11 mouse cellular contexts compared by ENCODE assay signal in the genomic region with DNA sequence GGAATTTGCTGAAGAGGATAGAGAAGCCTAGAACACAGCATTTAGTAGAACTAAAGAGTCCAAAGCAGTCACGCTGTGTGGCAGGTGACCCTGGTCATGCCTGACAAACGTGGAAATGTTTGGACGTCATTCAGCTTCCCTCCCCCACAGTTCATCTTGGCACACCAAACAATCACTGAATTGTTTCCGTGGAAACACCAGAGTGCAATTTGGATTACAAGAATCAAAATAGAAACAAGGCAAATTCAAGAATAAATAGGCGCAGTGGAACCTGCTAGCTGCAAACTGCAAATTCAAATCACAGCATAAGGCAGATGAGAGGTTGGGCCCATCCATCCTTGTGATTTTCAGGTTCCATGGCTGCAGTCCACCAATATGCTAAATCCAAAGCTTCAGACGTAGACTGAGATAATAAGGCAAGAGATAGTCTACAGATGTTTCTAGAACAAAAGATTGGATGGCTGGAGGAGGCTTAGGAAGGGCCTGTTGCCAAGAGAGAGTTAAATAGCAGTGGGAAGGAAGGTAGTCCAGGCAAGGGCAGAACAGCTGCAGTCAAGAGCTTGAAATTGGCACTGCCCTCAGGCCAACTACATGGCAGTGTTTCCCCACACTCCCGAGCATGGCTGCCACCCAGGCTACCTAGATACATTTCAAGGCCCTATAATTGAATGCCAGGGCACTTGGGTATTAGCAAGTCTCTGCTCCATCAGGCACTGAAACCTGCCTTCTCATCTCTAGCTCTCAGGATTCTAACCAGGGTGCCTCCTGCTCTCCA. TPM values are rescaled to one million over a fixed set of nuclear protein-coding genes. Genes with fewer than 3 reads are reported as not detected.
DNase-seq lines count a peak whose midpoint lies in the region; ATAC-seq lines count a peak whose summit lies in the region.
"Had no signal": no experiment of that assay in that cellular context is flagged by ENCODE, and none has a peak within 500 bp of the region (broad histone marks: within the 10 kb centered on the region; RNA-seq: fewer than 3 reads in every experiment).

No protein-coding gene starts in this region.

- no peak overlapping the region for H3K9ac ChIP-seq in kidney, embryonic 16.5 days (replicated peaks; ENCODE audit: low read length)
- H3K9ac ChIP-seq: lung, embryonic 15.5 days had no signal

- no peaks in the 10 kb centered on the region for H3K27me3 ChIP-seq in kidney, embryonic 16.5 days (ENCODE audit: insufficient read depth, low read length)
- H3K27me3 ChIP-seq: lung, embryonic 15.5 days had no signal

- WGBS in kidney, embryonic 16.5 days: 62% methylated on average over 7 of the region's 7 CpGs

- H3K4me3 ChIP-seq in kidney, embryonic 16.5 days (ENCODE audit: low read length): no peak overlapping the region
- H3K4me3 ChIP-seq: lung, embryonic 15.5 days had no signal

- H3K36me3 ChIP-seq in kidney, embryonic 16.5 days (ENCODE audit: insufficient read depth, low read length): no peaks in the 10 kb centered on the region
- H3K36me3 ChIP-seq: G1E; lung, embryonic 15.5 days had no signal

- no peaks in the 10 kb centered on the region; the same call in 1 of the 2 replicates for H3K4me1 ChIP-seq in kidney, embryonic 16.5 days (ENCODE audit: insufficient read depth, low read length)
- H3K4me1 ChIP-seq: lung, embryonic 15.5 days had no signal

- peak; percentile 68 for DNase-seq in kidney, adult 18-20 months
- DNase-seq in cerebellum, adult 8-10 months: peak; percentile 20
- peak; percentile 73 for DNase-seq in gastrocnemius, postnatal 25 days
- peak; percentile 45 to 46 for DNase-seq in layer of hippocampus, postnatal 36 days
- DNase-seq in skeletal muscle tissue, adult 2 months (ENCODE audit: low read depth, low spot score): peak; percentile 85
- DNase-seq in retina, postnatal 1 day: no peak
- DNase-seq in thymus, postnatal 36 days: no peak

- H3K9me3 ChIP-seq in kidney, embryonic 16.5 days (ENCODE audit: low read length): no peaks in the 10 kb centered on the region
- H3K9me3 ChIP-seq: G1E; lung, embryonic 15.5 days had no signal

- ATAC-seq in kidney, embryonic 16.5 days (ENCODE audit: low FRiP score, low TSS enrichment): no peak

- H3K27ac ChIP-seq in kidney, embryonic 16.5 days (ENCODE audit: low read length): no peak overlapping the region
- H3K27ac ChIP-seq: lung, embryonic 15.5 days had no signal

- no peak overlapping the region for H3K4me2 ChIP-seq in kidney, embryonic 16.5 days (replicated peaks; ENCODE audit: low read depth, low read length)
- H3K4me2 ChIP-seq: lung, embryonic 15.5 days had no signal

RNA-seq across cellular contexts. Expression of a gene that starts 8.8 kb away (rescaled TPM):
- 0.62 and 1.2 TPM in 2 replicates for polyA plus RNA-seq in kidney, embryonic 16.5 days (2015; fragmentation: Nextera tagmentation; extraction: Ambion mirVana)
- total RNA-seq in gastrocnemius, postnatal 25 days (2021): under 1 TPM; 0.40 to 0.46 TPM
- 1 to 10 TPM; 2.6 to 2.9 TPM for total RNA-seq in layer of hippocampus, postnatal 36 days (2021)

RNA-seq across cellular contexts. Expression of a gene that starts 26.9 kb away (rescaled TPM):
- polyA plus RNA-seq in kidney, embryonic 16.5 days (2015; fragmentation: Nextera tagmentation; extraction: Ambion mirVana): 1.5 and 1.7 TPM in 2 replicates
- total RNA-seq in gastrocnemius, postnatal 25 days (2021): not detected
- under 1 TPM in 1 of 2 experiments, not detected in 1; 0.18 TPM for total RNA-seq in layer of hippocampus, postnatal 36 days (2021)
- polyA plus RNA-seq: G1E had no signal

RNA-seq across cellular contexts. Expression of a gene that starts 34.9 kb away (rescaled TPM):
- not detected in 2 replicates for polyA plus RNA-seq in kidney, embryonic 16.5 days (2015; fragmentation: Nextera tagmentation; extraction: Ambion mirVana)
- not detected for total RNA-seq in gastrocnemius, postnatal 25 days (2021)
- total RNA-seq in layer of hippocampus, postnatal 36 days (2021): not detected
- polyA plus RNA-seq: embryonic facial prominence, embryonic 14.5 days; lung, embryonic 15.5 days had no signal

RNA-seq across cellular contexts. Expression of a gene that starts 53.7 kb away (rescaled TPM):
- polyA plus RNA-seq in kidney, embryonic 16.5 days (2015; fragmentation: Nextera tagmentation; extraction: Ambion mirVana): 113 and 119 TPM in 2 replicates
- 10 to 100 TPM; 61.7 to 64.9 TPM for total RNA-seq in gastrocnemius, postnatal 25 days (2021)
- total RNA-seq in layer of hippocampus, postnatal 36 days (2021): 100 to 1,000 TPM; 107 to 110 TPM

RNA-seq across cellular contexts. Expression of a gene that starts 59.0 kb away (rescaled TPM):
- polyA plus RNA-seq in kidney, embryonic 16.5 days (2015; fragmentation: Nextera tagmentation; extraction: Ambion mirVana): 77.0 and 82.4 TPM in 2 replicates
- 10 to 100 TPM; 16.3 to 17.2 TPM for total RNA-seq in gastrocnemius, postnatal 25 days (2021)
- total RNA-seq in layer of hippocampus, postnatal 36 days (2021): 10 to 100 TPM; 32.0 to 37.2 TPM

Comparison
In these comparisons a context has a peak if more than half of its experiments do, and no peak if none do; other contexts are left out.
1. DNase-seq: peak in kidney, adult 18-20 months (single experiment), cerebellum, adult 8-10 months (single experiment), gastrocnemius, postnatal 25 days (single experiment), layer of hippocampus, postnatal 36 days (2 of 2) and skeletal muscle tissue, adult 2 months (single experiment); none in retina, postnatal 1 day (single experiment) and thymus, postnatal 36 days (0 of 2).